Mouse (Mus musculus): ENCODE measurements around the gene Tnfrsf8. TPM values are rescaled to one million over a fixed set of nuclear protein-coding genes. Genes with fewer than 3 reads are reported as not detected.

Gene Tnfrsf8
- total and polyA plus RNA-seq, 3 experiments, result 12.7 to 31.0 (median 24.7) TPM

GRCm38 (mm10) chr4:145231732-145232131, 83.2 kb downstream of the Tnfrsf8 start:
- Histone ChIP-seq H3K27ac (ENCODE audit: insufficient read depth, low read depth) (no peak overlapping the region), H3K9ac (ENCODE audit: insufficient read depth, low read depth) (no peak overlapping the region), H3K36me3 (replicated peaks in 1 of 2; ENCODE audit: control insufficient read depth in 1 of 2, insufficient read depth in 1 of 2, low read length in 1 of 2) (peaks cover 5 to 55% of the 10 kb centered on the region in 2 experiments), H3K9me3 (replicated peaks; ENCODE audit: low read length) (no peaks in the 10 kb centered on the region), H3K27me3 (replicated peaks) (no peaks in the 10 kb centered on the region), H3K4me3 (replicated peaks in 1 of 3; ENCODE audit: low read depth in 2 of 3, low read length in 2 of 3, poor library complexity in 1 of 3) (no peak overlapping the region), H3K79me2 (replicated peaks; ENCODE audit: control insufficient read depth, extremely low read depth, insufficient read depth, poor library complexity, severe bottlenecking) (peaks cover 3% of the 10 kb centered on the region; the same call in 1 of the 2 replicates), H3K4me2 (ENCODE audit: insufficient read depth, low read depth, poor library complexity, severe bottlenecking) (no peak overlapping the region), H3K4me1 (ENCODE audit: control insufficient read depth in 1 of 2, insufficient read depth in 2 of 2) (peaks cover 22 to 64% of the 10 kb centered on the region in 2 experiments)
- dilution Hi-C loops (cut with MboI; ENCODE audit: extremely low pct_ligation_motif_present, extremely low pct_unique_long_range_greater_than_20kb, low sequenced_read_pairs), result no loop called here
- in situ Hi-C loops (cut with MboI; ENCODE audit: low pct_ligation_motif_present, low pct_unique_long_range_greater_than_20kb, low sequenced_read_pairs), result no loop called here
- no peak for TF ChIP-seq ETS1 (conservative IDR thresholded peaks at IDR 0.05; ENCODE audit: low read depth, low read length)
- no peak for TF ChIP-seq JUN (IDR thresholded peaks at IDR 0.05; ENCODE audit: insufficient read depth, low read depth, low read length)
- no peak for TF ChIP-seq NRF1 (IDR thresholded peaks at IDR 0.05; ENCODE audit: low read depth, low read length)
- no peak for TF ChIP-seq PAX5 (IDR thresholded peaks at IDR 0.05; ENCODE audit: low read length)
- TF ChIP-seq SMC3 (IDR thresholded peaks at IDR 0.05; ENCODE audit: low read depth, low read length), result no peak
- no peak for TF ChIP-seq GABPA (IDR thresholded peaks at IDR 0.05; ENCODE audit: insufficient replicate concordance, low read depth, low read length)
- no peak for TF ChIP-seq MAFK (IDR thresholded peaks at IDR 0.05; ENCODE audit: insufficient replicate concordance, low read length)
- TF ChIP-seq POLR2AphosphoS2 (IDR thresholded peaks at IDR 0.05; ENCODE audit: low read depth, low read length), result no peak
- TF ChIP-seq USF2 (conservative IDR thresholded peaks at IDR 0.05; ENCODE audit: low read depth, low read length), result no peak
- no peak for TF ChIP-seq USF1 (IDR thresholded peaks at IDR 0.05; ENCODE audit: low read depth, low read length)
- TF ChIP-seq CHD1 (IDR thresholded peaks at IDR 0.05; ENCODE audit: low read depth, low read length), result no peak
- DNase-seq (ENCODE audit: extremely low read depth), result no peak

DNA sequence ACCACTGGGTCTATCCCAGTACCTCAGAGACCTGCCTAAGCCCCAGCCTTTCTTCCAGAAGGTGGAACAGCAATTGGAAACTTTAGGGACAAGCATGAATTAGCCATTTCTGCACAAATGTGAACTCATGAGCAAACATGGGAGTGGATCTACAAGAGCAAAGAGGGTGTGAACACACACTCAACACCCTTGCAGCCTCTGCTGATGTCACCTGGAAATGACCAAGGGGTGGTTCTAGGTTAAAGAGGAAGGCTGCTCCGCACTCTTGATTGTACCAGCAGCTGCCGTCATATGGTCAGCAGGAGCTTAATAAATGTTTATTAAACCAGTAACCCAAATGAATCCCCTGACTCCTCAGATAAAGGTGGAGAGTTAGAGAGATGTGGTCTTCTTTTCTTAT, 84.3 kb downstream of the Tnfrsf8 start:
- peaks cover 5 to 49% of the 10 kb centered on the region in 2 experiments for H3K36me3 ChIP-seq (replicated peaks in 1 of 2; ENCODE audit: control insufficient read depth in 1 of 2, insufficient read depth in 1 of 2, low read length in 1 of 2)
- no peak for DNase-seq (ENCODE audit: extremely low read depth)
- TF ChIP-seq IRF4 (IDR thresholded peaks at IDR 0.05; ENCODE audit: low read depth, low read length) (no peak), JUND (conservative IDR thresholded peaks at IDR 0.05; ENCODE audit: low read depth, low read length) (no peak), HCFC1 (IDR thresholded peaks at IDR 0.05; ENCODE audit: low read depth, low read length) (no peak), GABPA (IDR thresholded peaks at IDR 0.05; ENCODE audit: insufficient replicate concordance, low read depth, low read length) (no peak), JUN (IDR thresholded peaks at IDR 0.05; ENCODE audit: insufficient read depth, low read depth, low read length) (no peak), SMC3 (IDR thresholded peaks at IDR 0.05; ENCODE audit: low read depth, low read length) (no peak), PAX5 (IDR thresholded peaks at IDR 0.05; ENCODE audit: low read length) (no peak), CHD1 (IDR thresholded peaks at IDR 0.05; ENCODE audit: low read depth, low read length) (no peak), KAT2A (IDR thresholded peaks at IDR 0.05; ENCODE audit: insufficient replicate concordance, low read length) (no peak), ZMIZ1 (IDR thresholded peaks at IDR 0.05; ENCODE audit: low read depth, low read length) (no peak), CTCF (conservative IDR thresholded peaks at IDR 0.05 in 1 of 2, IDR thresholded peaks at IDR 0.05 in 1 of 2; ENCODE audit: low read depth in 2 of 2, low read length in 2 of 2) (no peak), E2F4 (IDR thresholded peaks at IDR 0.05; ENCODE audit: insufficient replicate concordance, low read depth, low read length) (no peak), ZNF384 (IDR thresholded peaks at IDR 0.05; ENCODE audit: low read depth, low read length) (no peak)
- no peak overlapping the region for H3K27ac ChIP-seq (ENCODE audit: insufficient read depth, low read depth)
- H3K4me3 ChIP-seq (replicated peaks in 1 of 3; ENCODE audit: low read depth in 2 of 3, low read length in 2 of 3, poor library complexity in 1 of 3), result no peak overlapping the region
- peaks cover 3% of the 10 kb centered on the region; the same call in 1 of the 2 replicates for H3K79me2 ChIP-seq (replicated peaks; ENCODE audit: control insufficient read depth, extremely low read depth, insufficient read depth, poor library complexity, severe bottlenecking)
- H3K9ac ChIP-seq (ENCODE audit: insufficient read depth, low read depth), result no peak overlapping the region
- no peaks in the 10 kb centered on the region for H3K27me3 ChIP-seq (replicated peaks)
- H3K9me3 ChIP-seq (replicated peaks; ENCODE audit: low read length), result no peaks in the 10 kb centered on the region
- dilution Hi-C loops (cut with MboI; ENCODE audit: extremely low pct_ligation_motif_present, extremely low pct_unique_long_range_greater_than_20kb, low sequenced_read_pairs) (no loop called here), in situ Hi-C loops (cut with MboI; ENCODE audit: low pct_ligation_motif_present, low pct_unique_long_range_greater_than_20kb, low sequenced_read_pairs) (no loop called here)
- no peak overlapping the region for H3K4me2 ChIP-seq (ENCODE audit: insufficient read depth, low read depth, poor library complexity, severe bottlenecking)
- H3K4me1 ChIP-seq (ENCODE audit: control insufficient read depth in 1 of 2, insufficient read depth in 2 of 2), result peaks cover 16 to 54% of the 10 kb centered on the region in 2 experiments
